Mouse (Mus musculus) lung, postnatal 14 days (tissue): ENCODE data around the gene Chd6.

Experiments
- DNase-seq: peaks from one replicate; pipeline ENCODE4 v3.0.0; 2021

Gene Chd6

GRCm38 (mm10) chr2:160921285-160921684 is 187.6 kb downstream of the Chd6 start:
- DNase-seq = no peak

GRCm38 (mm10) chr2:160918930-160919215 is 190.0 kb downstream of the Chd6 start:
- no peak for DNase-seq

GRCm38 (mm10) chr2:160918154-160918929 is 190.5 kb downstream of the Chd6 start:
- no peak for DNase-seq

GRCm38 (mm10) chr2:160917313-160917712 is 191.6 kb downstream of the Chd6 start:
- DNase-seq = no peak

GRCm38 (mm10) chr2:160916714-160917113 is 192.2 kb downstream of the Chd6 start:
- DNase-seq = no peak

GRCm38 (mm10) chr2:160915821-160916610 is 192.9 kb downstream of the Chd6 start:
- no peak for DNase-seq

- no peak for DNase-seq
Observed at GRCm38 (mm10) chr2:160914656-160915055, 194.2 kb downstream of the Chd6 start.

GRCm38 (mm10) chr2:160912231-160912671 is 196.6 kb downstream of the Chd6 start, which contains the start of gene Emilin3:
Gene Emilin3, minus strand, starts transcription at chr2:160912328.
- no peak for DNase-seq

- no peak for DNase-seq
Observed at GRCm38 (mm10) chr2:160911558-160912201, 197.2 kb downstream of the Chd6 start.

GRCm38 (mm10) chr2:160910633-160911032 is 198.2 kb downstream of the Chd6 start:
- no peak for DNase-seq

GRCm38 (mm10) chr2:160908607-160909006 is 200.3 kb downstream of the Chd6 start:
- peak; percentile 15 for DNase-seq

- no peak for DNase-seq
Observed at GRCm38 (mm10) chr2:160906101-160906500, 202.8 kb downstream of the Chd6 start.

- DNase-seq = no peak
Observed at GRCm38 (mm10) chr2:160905301-160905700, 203.6 kb downstream of the Chd6 start.

GRCm38 (mm10) chr2:160901656-160902412 is 207.0 kb downstream of the Chd6 start:
- no peak for DNase-seq
